Mouse (Mus musculus): ENCODE results near the gene Map1s.

Gene Map1s

GRCm38 (mm10) chr8:70960703-70961472, 55.2 kb downstream of the Map1s start:
- DNase-seq = no peak

DNA sequence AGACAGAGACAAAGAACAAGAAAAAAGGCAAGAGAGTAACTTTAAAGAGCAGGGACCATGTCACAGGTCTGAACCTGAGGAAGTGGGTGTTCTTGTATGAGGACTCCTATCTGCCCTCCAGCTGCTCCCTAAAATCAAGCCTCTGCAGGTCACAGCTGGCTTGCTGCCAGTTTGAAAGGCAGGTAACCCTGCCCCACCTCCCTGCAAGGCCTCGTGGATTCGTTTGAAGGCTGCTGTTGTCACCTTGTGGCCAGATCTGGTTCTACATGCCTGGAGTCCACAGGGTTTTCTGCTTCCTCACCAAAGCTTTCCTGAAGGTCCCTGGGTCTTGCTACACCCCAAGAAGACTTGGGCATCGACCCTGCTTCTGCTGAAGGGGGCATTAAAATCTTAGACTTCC, 58.4 kb downstream of the Map1s start:
- peak; percentile 38 to 51 for DNase-seq

DNA sequence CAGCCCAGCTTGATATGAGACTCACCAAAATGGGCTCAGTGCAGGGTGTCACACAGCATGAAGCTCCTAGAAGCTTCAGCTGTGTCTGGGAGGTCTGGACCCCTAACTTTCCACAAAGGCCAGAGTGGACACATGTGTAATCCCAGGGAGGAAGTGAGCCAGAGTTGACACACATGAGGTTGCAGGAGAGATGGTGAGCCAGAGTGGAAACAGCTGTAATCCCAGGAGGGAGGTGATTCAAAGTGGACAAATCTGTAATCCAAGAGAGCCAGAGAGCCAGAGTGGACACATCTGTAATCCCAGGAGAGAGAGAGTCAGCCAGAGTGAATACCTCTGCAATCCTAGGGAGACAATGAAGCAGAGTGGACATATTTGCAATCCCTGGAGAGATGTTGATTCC, 59.1 kb downstream of the Map1s start:
- DNase-seq = no peak

Measured in lung, postnatal 4 days (tissue).